16 mouse cellular contexts compared by ENCODE assay signal in genomic region chr11:109125451-109125850, GRCm38 (mm10). TPM values are rescaled to one million over a fixed set of nuclear protein-coding genes. Genes with fewer than 3 reads are reported as not detected.
DNase-seq lines count a peak whose midpoint lies in the region; ATAC-seq lines count a peak whose summit lies in the region.
"Had no signal": no experiment of that assay in that cellular context is flagged by ENCODE, and none has a peak within 500 bp of the region (broad histone marks: within the 10 kb centered on the region; RNA-seq: fewer than 3 reads in every experiment).

No protein-coding gene starts in this region.

- H3K9ac ChIP-seq in forebrain, embryonic 14.5 days (ENCODE audit: low read length), result no peak overlapping the region
- no peak overlapping the region for H3K9ac ChIP-seq in forebrain, embryonic 11.5 days (ENCODE audit: low read length)
- H3K9ac ChIP-seq in kidney, embryonic 15.5 days, result no peak overlapping the region
- H3K9ac ChIP-seq: heart, embryonic 15.5 days; liver, embryonic 13.5 days; neural tube, embryonic 13.5 days had no signal

- no peaks in the 10 kb centered on the region for H3K9me3 ChIP-seq in forebrain, embryonic 14.5 days (replicated peaks; ENCODE audit: control insufficient read depth, low read length)
- no peaks in the 10 kb centered on the region for H3K9me3 ChIP-seq in forebrain, embryonic 11.5 days (ENCODE audit: control insufficient read depth, low read length)
- H3K9me3 ChIP-seq in kidney, embryonic 15.5 days (replicated peaks), result no peaks in the 10 kb centered on the region; the same call in 1 of the 2 replicates
- H3K9me3 ChIP-seq: heart, embryonic 15.5 days; liver, embryonic 13.5 days; midbrain, embryonic 10.5 days; neural tube, embryonic 13.5 days had no signal

- peak; percentile 15 for DNase-seq in forebrain, embryonic 14.5 days (ENCODE audit: low spot score)
- DNase-seq in forebrain, embryonic 11.5 days (ENCODE audit: low spot score), result no peak
- DNase-seq in left cerebral cortex, postnatal 4 days, result peak; percentile 44
- no peak for DNase-seq in left cerebral cortex, postnatal 36 days (ENCODE audit: low spot score in 2 of 2)
- DNase-seq in adrenal gland, postnatal 25 days, result peak; percentile 34
- DNase-seq in lung, postnatal 25 days (ENCODE audit: low spot score), result peak; percentile 5
- DNase-seq in kidney, adult 9 months, result no peak
- DNase-seq: layer of hippocampus, postnatal 36 days; liver, embryonic 13.5 days had no signal

- no peaks in the 10 kb centered on the region for H3K36me3 ChIP-seq in forebrain, embryonic 14.5 days (ENCODE audit: control insufficient read depth, insufficient read depth, low read length)
- no peaks in the 10 kb centered on the region for H3K36me3 ChIP-seq in forebrain, embryonic 11.5 days (ENCODE audit: control insufficient read depth, insufficient read depth, low read length)
- no peaks in the 10 kb centered on the region for H3K36me3 ChIP-seq in kidney, embryonic 15.5 days
- H3K36me3 ChIP-seq: heart, embryonic 15.5 days; liver, embryonic 13.5 days; midbrain, embryonic 10.5 days; neural tube, embryonic 13.5 days had no signal

- no peak overlapping the region for H3K4me2 ChIP-seq in forebrain, embryonic 14.5 days (ENCODE audit: low read length)
- no peak overlapping the region for H3K4me2 ChIP-seq in forebrain, embryonic 11.5 days (ENCODE audit: low read depth, low read length, severe bottlenecking)
- H3K4me2 ChIP-seq in kidney, embryonic 15.5 days, result no peak overlapping the region
- H3K4me2 ChIP-seq: heart, embryonic 15.5 days; liver, embryonic 13.5 days; neural tube, embryonic 13.5 days had no signal

- intact Hi-C loops in left cerebral cortex, postnatal 4 days (cut with DNase I), result no loop called here
- intact Hi-C loops in left cerebral cortex, postnatal 36 days (cut with DNase I), result no loop called here

- no peak for ATAC-seq in forebrain, embryonic 14.5 days
- ATAC-seq in forebrain, embryonic 11.5 days (replicated peaks; ENCODE audit: low FRiP score), result no peak
- ATAC-seq in kidney, embryonic 15.5 days (replicated peaks; ENCODE audit: low FRiP score), result no peak
- ATAC-seq: intestine, embryonic 16.5 days had no signal

- WGBS in forebrain, embryonic 14.5 days, result 79% methylated on average over 5 of the region's 5 CpGs
- 80% methylated on average over 5 of the region's 5 CpGs for WGBS in forebrain, embryonic 11.5 days
- 82% methylated on average over 5 of the region's 5 CpGs for WGBS in kidney, embryonic 15.5 days

- no peaks in the 10 kb centered on the region for H3K4me1 ChIP-seq in forebrain, embryonic 14.5 days (ENCODE audit: control insufficient read depth, insufficient read depth, low read length)
- no peaks in the 10 kb centered on the region for H3K4me1 ChIP-seq in forebrain, embryonic 11.5 days (replicated peaks; ENCODE audit: control insufficient read depth, insufficient read depth, low read length)
- H3K4me1 ChIP-seq in kidney, embryonic 15.5 days, result no peaks in the 10 kb centered on the region
- H3K4me1 ChIP-seq: heart, embryonic 15.5 days; liver, embryonic 13.5 days; neural tube, embryonic 13.5 days had no signal

- no peaks in the 10 kb centered on the region for H3K27me3 ChIP-seq in forebrain, embryonic 14.5 days (replicated peaks; ENCODE audit: control insufficient read depth, insufficient read depth, low read length)
- no peaks in the 10 kb centered on the region for H3K27me3 ChIP-seq in forebrain, embryonic 11.5 days (ENCODE audit: control insufficient read depth, insufficient read depth, low read length)
- H3K27me3 ChIP-seq in kidney, embryonic 15.5 days, result no peaks in the 10 kb centered on the region
- H3K27me3 ChIP-seq: heart, embryonic 15.5 days; liver, embryonic 13.5 days; neural tube, embryonic 13.5 days had no signal

- H3K4me3 ChIP-seq in forebrain, embryonic 14.5 days (ENCODE audit: low read depth, low read length), result no peak overlapping the region
- H3K4me3 ChIP-seq in forebrain, embryonic 11.5 days (ENCODE audit: low read depth, low read length), result no peak overlapping the region
- no peak overlapping the region for H3K4me3 ChIP-seq in kidney, embryonic 15.5 days (replicated peaks)
- H3K4me3 ChIP-seq: heart, embryonic 15.5 days; liver, embryonic 13.5 days; midbrain, embryonic 10.5 days; neural tube, embryonic 13.5 days had no signal

- H3K27ac ChIP-seq in forebrain, embryonic 14.5 days (ENCODE audit: low read depth, low read length), result no peak overlapping the region
- no peak overlapping the region for H3K27ac ChIP-seq in forebrain, embryonic 11.5 days (ENCODE audit: low read depth, low read length)
- H3K27ac ChIP-seq in kidney, embryonic 15.5 days, result no peak overlapping the region
- H3K27ac ChIP-seq: heart, embryonic 15.5 days; liver, embryonic 13.5 days; neural tube, embryonic 13.5 days had no signal

RNA-seq across cellular contexts. Expression of gene E030025P04Rik, which starts 18.7 kb away (rescaled TPM):
- not detected in 2 replicates for polyA plus RNA-seq in forebrain, embryonic 14.5 days (2014; fragmentation: Nextera tagmentation; extraction: Ambion mirVana)
- not detected in 2 replicates for polyA plus RNA-seq in forebrain, embryonic 11.5 days (2014; fragmentation: Nextera tagmentation; extraction: Ambion mirVana)
- not detected for total RNA-seq in left cerebral cortex, postnatal 4 days (2021)
- total RNA-seq in left cerebral cortex, postnatal 36 days (2021), result not detected
- not detected in 2 replicates for total RNA-seq in adrenal gland, postnatal 25 days (2021)
- polyA plus RNA-seq in kidney, embryonic 15.5 days (2015; fragmentation: Nextera tagmentation; extraction: Ambion mirVana), result not detected in 2 replicates
- total RNA-seq: layer of hippocampus, postnatal 36 days had no signal
- polyA plus RNA-seq: C2C12; cortical plate, adult 2 months; heart, embryonic 15.5 days; intestine, embryonic 16.5 days; liver, embryonic 13.5 days; midbrain, embryonic 10.5 days; neural tube, embryonic 13.5 days had no signal

Comparison
In these comparisons a context has a peak if more than half of its experiments do, and no peak if none do; other contexts are left out.
1. DNase-seq: peak in forebrain, embryonic 14.5 days (single experiment), left cerebral cortex, postnatal 4 days (single experiment), adrenal gland, postnatal 25 days (single experiment) and lung, postnatal 25 days (single experiment); none in forebrain, embryonic 11.5 days (single experiment), left cerebral cortex, postnatal 36 days (0 of 2) and kidney, adult 9 months (single experiment).